Mouse (Mus musculus) bone marrow, adult 2 months (tissue): ENCODE measurements around the gene Astn1.

ENCODE experiments used
- CTCF ChIP-seq: fragments of 200-500 bp; IDR thresholded peaks from 2 replicates; pipeline ENCODE4 v1.5.1; 2011; ENCODE audit warnings: low read length, control low read depth; ENCODE audit not compliant: control insufficient read depth, insufficient read depth
- POLR2A ChIP-seq: fragments of 200-500 bp; IDR thresholded peaks from 2 replicates; pipeline ENCODE4 v1.6.1; 2011; ENCODE audit warnings: low read depth, mild to moderate bottlenecking, control low read depth, low read length, borderline replicate concordance; ENCODE audit not compliant: control insufficient read depth

- no peak for TF ChIP-seq CTCF
- no peak for TF ChIP-seq POLR2A
These were observed 279.2 kb downstream of the Astn1 start for GRCm38 (mm10) chr1:158641306-158641705.
